Mouse (Mus musculus) spleen, embryonic (tissue): ENCODE measurements at regions not wholly inside any gene's neighbourhood (a gene's known extent, or its start where the extent isn't known, plus 50 kb on each side); places are given as distances from the start of the nearest gene placed in this dataset.
"Not testable (repeated sequence)": the region's sequence is repeated elsewhere in the genome, so short reads cannot be mapped to it uniquely, and the experiment has no call there.

Experiments used
- CTCF ChIA-PET: fragments of 350-600 bp; sonication (Branson Sonifier 250); formaldehyde crosslinking; loops from one replicate; lab custom pipeline; 2022; lab: Charles Lee

GRCm38 (mm10) chr4:124395966-124396395, 214.6 kb downstream of the 3100002H09Rik start:
- CTCF ChIA-PET = no interaction called here

GRCm38 (mm10) chr4:124395069-124395965, 215.3 kb downstream of the 3100002H09Rik start:
- CTCF ChIA-PET = no interaction called here

GRCm38 (mm10) chr4:124393595-124393994, 217.0 kb downstream of the 3100002H09Rik start:
- CTCF ChIA-PET = interaction anchor here (0.7 kb wide), 1 partner anchor 381 kb away, joined by 6 read pairs; no protein-coding TSS in a partner anchor

- CTCF ChIA-PET = no interaction called here
These were observed 221.5 kb downstream of the 3100002H09Rik start for GRCm38 (mm10) chr4:124389067-124389466.

GRCm38 (mm10) chr4:124385106-124386055, 225.2 kb downstream of the 3100002H09Rik start:
- CTCF ChIA-PET = no interaction called here

GRCm38 (mm10) chr4:124376504-124376903, 234.1 kb downstream of the 3100002H09Rik start:
- CTCF ChIA-PET = no interaction called here

- CTCF ChIA-PET = no interaction called here
These were observed 235.0 kb downstream of the 3100002H09Rik start for GRCm38 (mm10) chr4:124375581-124375980.

- CTCF ChIA-PET = no interaction called here
These were observed 241.8 kb downstream of the 3100002H09Rik start for GRCm38 (mm10) chr4:124368831-124369230.

GRCm38 (mm10) chr4:124368085-124368484, 242.5 kb downstream of the 3100002H09Rik start:
- CTCF ChIA-PET = no interaction called here

GRCm38 (mm10) chr4:124360578-124360908, 250.1 kb downstream of the 3100002H09Rik start:
- CTCF ChIA-PET = no interaction called here

GRCm38 (mm10) chr4:124359707-124360577, 250.7 kb downstream of the 3100002H09Rik start:
- CTCF ChIA-PET = no interaction called here

GRCm38 (mm10) chr4:124358456-124358855, 252.1 kb downstream of the 3100002H09Rik start:
- CTCF ChIA-PET = not testable (repeated sequence)

GRCm38 (mm10) chr4:124350361-124350760, 260.2 kb downstream of the 3100002H09Rik start:
- CTCF ChIA-PET = no interaction called here

- CTCF ChIA-PET = no interaction called here
These were observed 260.9 kb downstream of the 3100002H09Rik start for GRCm38 (mm10) chr4:124349610-124350295.

GRCm38 (mm10) chr4:124349055-124349454, 261.5 kb downstream of the 3100002H09Rik start:
- CTCF ChIA-PET = no interaction called here

GRCm38 (mm10) chr4:124340073-124340472, 270.5 kb downstream of the 3100002H09Rik start:
- CTCF ChIA-PET = no interaction called here

- CTCF ChIA-PET = interaction anchor here (0.7 kb wide), 1 partner anchor 129 kb away, joined by 3 read pairs; no protein-coding TSS in a partner anchor
These were observed 274.9 kb downstream of the 3100002H09Rik start for GRCm38 (mm10) chr4:124335726-124336125.

- CTCF ChIA-PET = no interaction called here
These were observed 277.6 kb downstream of the 3100002H09Rik start for GRCm38 (mm10) chr4:124332974-124333373.

GRCm38 (mm10) chr4:124332416-124332815, 278.2 kb downstream of the 3100002H09Rik start:
- CTCF ChIA-PET = no interaction called here

- CTCF ChIA-PET = no interaction called here
These were observed 281.4 kb downstream of the 3100002H09Rik start for GRCm38 (mm10) chr4:124329107-124329771.
